Mouse (Mus musculus) embryonic fibroblast, embryonic 13.5 days (primary cell): Measurements from ENCODE around the gene Ankrd24.

Experiments used
- CTCF ChIP-seq: IDR thresholded peaks from 2 replicates; pipeline ENCODE4 v1.5.1; 2011; ENCODE audit warnings: mild to moderate bottlenecking, control low read depth, low read length, moderate library complexity, borderline replicate concordance; ENCODE audit not compliant: insufficient read depth
- POLR2A ChIP-seq: IDR thresholded peaks from 2 replicates; pipeline ENCODE4 v1.6.1; 2011; ENCODE audit warnings: low read depth, mild to moderate bottlenecking, control low read depth, low read length, moderate library complexity

- TF ChIP-seq POLR2A = no peak
- no peak for TF ChIP-seq CTCF
Observed at GRCm38 (mm10) chr10:81600096-81600495, 28.2 kb upstream of the Ankrd24 start.
